Mouse (Mus musculus) heart, postnatal 0 days (tissue): Measurements from ENCODE around the gene Zcchc2. TPM values are rescaled to one million over a fixed set of nuclear protein-coding genes. Genes with fewer than 3 reads are reported as not detected.

Source experiments
- ATAC-seq: fragments of 200-750 bp; cut with Nextera tagmentation; 2 replicates; pipeline ENCODE4 v1.8.0; 2017; ENCODE audit warnings: low read depth, moderate number of reproducible peaks, moderate library complexity; ENCODE audit not compliant: insufficient read depth
- DNase-seq: peaks from one replicate; pipeline ENCODE4 v3.0.0-alpha.2; 2016; ENCODE audit warnings: low spot score
- H3K27ac ChIP-seq: fragments of 300-500 bp; sonication (generic); 2 replicates; pipeline ENCODE4 v1.5.1; 2014; ENCODE audit warnings: low read depth, mild to moderate bottlenecking
- H3K27me3 ChIP-seq: fragments of 300-500 bp; sonication (generic); 2 replicates; pipeline ENCODE4 v1.6.1; 2014; ENCODE audit warnings: low read length, mixed read lengths; ENCODE audit not compliant: control insufficient read depth, insufficient read depth
- H3K36me3 ChIP-seq: fragments of 300-500 bp; sonication (generic); replicated peaks from 2 replicates; pipeline ENCODE4 v1.6.1; 2014; ENCODE audit warnings: low read length, mixed read lengths; ENCODE audit not compliant: control insufficient read depth, insufficient read depth
- H3K4me1 ChIP-seq: fragments of 300-500 bp; sonication (generic); 2 replicates; pipeline ENCODE4 v1.6.1; 2014; ENCODE audit warnings: antibody characterized with exemption; ENCODE audit not compliant: control insufficient read depth, insufficient read depth
- H3K4me2 ChIP-seq: fragments of 300-500 bp; sonication (generic); 2 replicates; pipeline ENCODE4 v1.6.1; 2014; ENCODE audit warnings: low read depth, mild to moderate bottlenecking, low read length, moderate library complexity
- H3K4me3 ChIP-seq: fragments of 300-500 bp; sonication (generic); 2 replicates; pipeline ENCODE4 v1.5.1; 2014; ENCODE audit warnings: low read depth, low read length
- H3K9ac ChIP-seq: fragments of 300-500 bp; sonication (generic); replicated peaks from 2 replicates; pipeline ENCODE4 v1.6.1; 2014; ENCODE audit warnings: low read depth, low read length, mixed read lengths
- H3K9me3 ChIP-seq: fragments of 300-500 bp; sonication (generic); replicated peaks from 2 replicates; pipeline ENCODE4 v1.6.1; 2016; ENCODE audit warnings: low read length; ENCODE audit not compliant: control insufficient read depth
- CTCF ChIP-seq: IDR thresholded peaks from 2 replicates; pipeline ENCODE4 v1.5.1; 2016; ENCODE audit warnings: antibody characterized with exemption, control low read depth, low read depth
- EP300 ChIP-seq: IDR thresholded peaks from 2 replicates; pipeline ENCODE4 v1.6.1; 2016; ENCODE audit warnings: antibody characterized with exemption, low read depth
- WGBS: fragments of 180-500 bp; shearing (Covaris S2); extraction: QIAGEN DNeasy Blood & Tissue Kit; methylation state at CpG from one replicate; pipeline ENCODE4 v1.1.7; 2014; 5-methylcytosine and 5-hydroxymethylcytosine counted together
- polyA plus RNA-seq: library from polyadenylated mRNA; unstranded; fragments of >200 nt; fragmentation: Nextera tagmentation; extraction: Ambion mirVana; gene quantifications from 2 replicates; pipeline ENCODE4 v1.2.1, GENCODE M21; 2015
- total RNA-seq: library from RNA; depleted of rRNA; stranded (reverse); fragments of >200 nt; gene quantifications from 2 replicates; pipeline ENCODE4 v1.2.3, GENCODE M21; 2014; ENCODE audit warnings: low replicate concordance

The Zcchc2 gene
- total and polyA plus RNA-seq, 2 experiments from 2014 or later: 1.1 to 6.6 TPM

DNA sequence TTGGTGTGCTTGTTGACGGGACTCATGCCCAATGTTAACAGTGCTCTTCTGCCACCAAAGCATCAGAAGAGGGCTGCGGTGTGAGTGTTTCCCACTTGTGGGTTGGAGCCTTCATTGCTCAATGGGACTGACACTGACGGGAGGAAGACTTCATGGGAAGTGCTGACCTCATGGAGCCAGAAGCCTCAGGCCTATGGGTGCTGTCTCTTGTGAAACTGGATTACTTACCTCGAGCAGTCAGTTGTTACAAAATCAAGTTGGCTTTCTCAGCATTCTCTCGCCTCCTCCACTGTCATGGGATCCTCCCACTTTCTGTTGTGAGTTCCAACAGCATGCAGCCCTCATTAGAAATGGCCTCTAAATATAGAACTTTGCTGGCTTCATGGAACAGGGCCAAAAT, 25.0 kb upstream of the Zcchc2 start:
- Histone ChIP-seq H3K36me3 (no peaks in the 10 kb centered on the region), H3K4me1 (0 out of 2 replicates have a peak, but pooled peaks cover 3% of the 10 kb centered on the region), H3K9me3 (no peaks in the 10 kb centered on the region), H3K9ac (no peak overlapping the region), H3K27me3 (no peaks in the 10 kb centered on the region), H3K4me3 (no peak overlapping the region), H3K27ac (no peak overlapping the region), H3K4me2 (no peak overlapping the region)
- ATAC-seq (no peak), DNase-seq (no peak)
- TF ChIP-seq CTCF: no peak
- WGBS: 69% methylated on average over 5 of the region's 5 CpGs

DNA sequence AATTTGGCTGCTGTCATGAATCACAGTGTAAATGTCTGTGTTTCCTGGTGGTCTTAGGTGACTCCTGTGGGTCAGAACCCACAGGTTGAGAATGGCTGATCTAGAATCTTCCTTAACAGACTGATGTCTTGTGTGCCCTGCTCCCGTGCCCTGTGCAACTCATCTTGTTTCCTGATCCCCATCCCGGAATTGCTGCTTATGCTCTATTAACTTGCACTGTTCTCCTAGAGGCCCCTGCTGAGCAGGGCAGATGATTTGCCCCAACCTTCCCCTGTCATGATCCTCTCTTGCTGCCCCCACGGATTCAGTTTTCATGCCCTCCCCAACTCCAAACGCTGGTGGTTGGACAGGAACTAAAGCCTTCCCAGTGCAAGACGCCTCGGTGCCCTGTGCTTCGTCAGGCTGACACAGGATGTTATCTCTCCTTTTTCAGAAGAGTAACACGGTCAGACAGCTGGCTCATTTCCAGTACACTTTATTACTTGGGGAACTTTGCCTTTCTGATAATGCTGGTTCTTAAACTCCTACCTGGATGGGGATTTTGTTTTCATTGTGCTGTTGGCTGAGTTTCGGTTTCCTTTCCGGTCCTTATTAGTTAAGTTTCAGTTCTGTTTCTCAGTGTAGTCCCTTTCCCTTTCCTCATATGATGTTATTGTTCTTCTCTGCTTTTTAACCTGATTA, 18.6 kb upstream of the Zcchc2 start:
- H3K27ac ChIP-seq: peak overlapping the region; percentile 77
- no peaks in the 10 kb centered on the region for H3K9me3 ChIP-seq
- peak overlapping the region; percentile 56 for H3K9ac ChIP-seq
- H3K4me1 ChIP-seq: peaks cover 19% of the 10 kb centered on the region
- peak; percentile 78 for DNase-seq
- no peaks in the 10 kb centered on the region for H3K36me3 ChIP-seq
- peak overlapping the region; percentile 65 for H3K4me2 ChIP-seq
- WGBS: 5% methylated on average over 10 of the region's 10 CpGs
- no peak for TF ChIP-seq CTCF
- 0 out of 2 replicates have a peak, but pooled peaks have one; percentile 15 for TF ChIP-seq EP300
- H3K27me3 ChIP-seq: no peaks in the 10 kb centered on the region
- H3K4me3 ChIP-seq: peak overlapping the region; percentile 47
- ATAC-seq: peak; percentile 71

DNA sequence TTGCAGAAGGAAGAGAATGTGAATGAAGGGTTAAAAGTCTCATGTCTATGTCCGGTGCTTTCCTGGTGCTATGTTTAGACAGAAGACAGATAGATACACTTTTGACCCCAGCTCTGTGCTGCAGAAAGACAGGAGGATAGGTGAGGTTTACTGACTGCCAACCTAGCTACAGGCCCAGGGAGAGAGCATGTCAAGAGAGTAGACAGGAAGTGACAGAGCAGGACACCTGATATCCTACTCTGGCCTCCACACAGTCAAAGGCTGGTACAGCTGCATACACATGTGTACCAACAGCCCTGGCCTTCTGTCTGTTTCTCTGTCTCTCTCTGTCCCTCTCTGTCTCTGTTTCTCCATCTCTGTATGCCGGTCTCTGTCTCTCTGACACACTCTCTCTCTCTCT, 16.2 kb upstream of the Zcchc2 start:
- Histone ChIP-seq H3K27ac (peak overlapping the region; percentile 32; the same call in 1 of the 2 replicates), H3K27me3 (no peaks in the 10 kb centered on the region), H3K4me1 (peaks cover 19% of the 10 kb centered on the region), H3K4me2 (no peak overlapping the region), H3K9me3 (no peaks in the 10 kb centered on the region; the same call in 1 of the 2 replicates), H3K4me3 (no peak overlapping the region), H3K9ac (no peak overlapping the region), H3K36me3 (no peaks in the 10 kb centered on the region)
- DNase-seq: no peak
- WGBS: 32% methylated on average over 2 of the region's 2 CpGs
- peak; percentile 48; the same call in 1 of the 2 replicates for ATAC-seq
- no peak for TF ChIP-seq CTCF

DNA sequence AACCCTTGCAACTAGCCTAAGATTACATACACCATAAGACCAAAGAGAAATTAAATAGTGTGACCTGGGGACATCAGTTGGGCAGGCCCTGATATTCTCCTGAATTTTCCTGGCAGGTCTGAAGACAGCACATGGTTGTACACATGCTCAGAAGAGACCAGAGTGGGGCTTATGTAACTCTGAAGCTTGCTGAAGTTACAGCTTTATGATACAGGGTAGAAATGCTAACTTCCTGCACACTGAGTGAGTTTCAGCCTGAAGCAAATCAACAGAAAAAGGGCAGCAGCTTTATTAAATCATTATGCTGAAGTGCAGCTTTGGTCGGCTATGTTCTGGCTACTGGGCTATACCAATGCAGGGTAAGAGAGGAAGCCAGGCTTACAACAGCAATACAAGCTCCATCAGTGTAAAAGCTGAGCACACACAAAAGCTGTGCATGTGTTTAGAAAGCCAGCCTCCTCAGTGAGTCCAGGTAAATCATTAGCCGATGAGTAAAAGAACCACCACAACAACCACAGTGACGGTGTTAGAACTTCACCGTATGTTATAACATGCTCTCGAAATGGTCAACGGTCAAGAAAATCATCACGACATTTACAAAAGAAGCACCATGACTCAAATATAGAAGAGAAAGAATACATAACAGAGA, 12.6 kb upstream of the Zcchc2 start:
- Histone ChIP-seq H3K36me3 (0 out of 2 replicates have a peak, but pooled peaks cover 4% of the 10 kb centered on the region), H3K4me2 (no peak overlapping the region), H3K27me3 (no peaks in the 10 kb centered on the region), H3K27ac (no peak overlapping the region), H3K4me1 (peaks cover 14% of the 10 kb centered on the region), H3K4me3 (no peak overlapping the region), H3K9ac (no peak overlapping the region), H3K9me3 (no peaks in the 10 kb centered on the region; the same call in 1 of the 2 replicates)
- TF ChIP-seq CTCF (no peak), EP300 (no peak)
- ATAC-seq (no peak), DNase-seq (no peak)
- WGBS: 93% methylated on average over 7 of the region's 7 CpGs

DNA sequence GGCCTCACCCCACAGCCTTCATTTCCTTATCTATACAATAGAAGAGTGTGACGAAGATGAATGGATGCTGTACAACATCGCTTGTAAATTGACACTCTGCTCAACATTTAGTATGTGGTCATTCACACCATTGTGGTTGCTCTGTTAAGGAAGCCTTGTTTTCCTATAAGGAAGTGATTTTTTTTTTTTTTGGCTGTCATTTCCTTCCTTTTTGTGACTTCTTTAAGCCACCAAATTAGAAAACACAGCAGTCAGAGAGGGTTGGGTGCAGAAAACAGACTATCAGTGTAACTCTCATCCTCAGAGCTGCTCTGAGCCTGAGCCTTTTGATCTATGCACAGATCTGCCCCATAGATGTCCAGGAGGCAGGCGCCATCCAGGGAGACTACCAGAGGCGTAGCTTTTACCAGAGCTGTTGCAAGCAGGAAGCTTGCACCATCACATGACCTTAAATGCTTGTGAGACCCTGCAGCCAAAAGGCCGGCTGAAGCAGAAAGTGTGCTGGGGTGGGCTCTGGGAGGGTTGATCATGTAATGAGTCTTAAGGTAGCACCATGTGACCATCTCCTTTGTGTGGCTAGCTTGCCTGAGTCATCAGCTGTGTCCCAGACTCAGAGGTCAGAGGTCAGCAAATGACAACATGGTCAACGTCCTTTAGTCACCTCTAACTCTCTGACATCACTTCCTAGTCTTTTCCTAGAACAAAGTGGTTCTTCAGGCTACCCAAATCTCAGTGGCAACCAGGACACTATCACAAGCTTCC, 9.2 kb upstream of the Zcchc2 start:
- peak; percentile 52 for DNase-seq
- 45% methylated on average over 6 of the region's 6 CpGs for WGBS
- H3K36me3 ChIP-seq: 0 out of 2 replicates have a peak, but pooled peaks cover 4% of the 10 kb centered on the region
- no peak overlapping the region for H3K9ac ChIP-seq
- H3K4me2 ChIP-seq: no peak overlapping the region
- no peaks in the 10 kb centered on the region for H3K27me3 ChIP-seq
- TF ChIP-seq CTCF (no peak), EP300 (0 out of 2 replicates have a peak, but pooled peaks have one; percentile 22)
- peak overlapping the region; percentile 84 for H3K27ac ChIP-seq
- H3K4me3 ChIP-seq: no peak overlapping the region
- peaks cover 4% of the 10 kb centered on the region; the same call in 1 of the 2 replicates for H3K4me1 ChIP-seq
- no peaks in the 10 kb centered on the region; the same call in 1 of the 2 replicates for H3K9me3 ChIP-seq
- peak; percentile 53 for ATAC-seq
